Mouse (Mus musculus): ENCODE results near the gene Vps13a. TPM values are rescaled to one million over a fixed set of nuclear protein-coding genes. Genes with fewer than 3 reads are reported as not detected.

Vps13a gene
- 18.2 and 23.0 TPM in 2 replicates for polyA plus RNA-seq (2021; fragmentation: Nextera tagmentation)
- long read RNA-seq, experiment 1, partial matches to known transcripts: 14 of 19 reads
- long read RNA-seq, experiment 1, other reads (novel, unspliced or antisense): 3 of 19 reads
- long read RNA-seq, experiment 2, partial matches to known transcripts: 33 of 40 reads
- long read RNA-seq, experiment 2, other reads (novel, unspliced or antisense): 7 of 40 reads

GRCm38 (mm10) chr19:16780790-16781384, at the start of gene Vps13a:
Vps13a (minus strand) TSS chr19:16780933.

Other genes with a start within 250 kb of the Vps13a start
- not detected in 2 replicates for gene Foxb2, start 92.9 kb upstream of the Vps13a start, polyA plus RNA-seq (2021; fragmentation: Nextera tagmentation)
- 46.9 and 58.0 TPM in 2 replicates for gene Prune2, start 175.2 kb upstream of the Vps13a start, polyA plus RNA-seq (2021; fragmentation: Nextera tagmentation)